Mouse (Mus musculus) ES-E14 (cell line): Measurements from ENCODE around the gene Psen1.

ENCODE experiments used
- CHD2 ChIP-seq: IDR thresholded peaks from 2 replicates; pipeline ENCODE4 v1.6.1; 2014; ENCODE audit warnings: mild to moderate bottlenecking, low read depth, low read length, inconsistent platforms
- HCFC1 ChIP-seq: IDR thresholded peaks from 2 replicates; pipeline ENCODE4 v1.6.1; 2012; ENCODE audit warnings: low read length, inconsistent platforms, borderline replicate concordance; ENCODE audit not compliant: insufficient read depth
- MAFK ChIP-seq: IDR thresholded peaks from 2 replicates; pipeline ENCODE4 v1.6.1; 2014; ENCODE audit warnings: mild to moderate bottlenecking, low read depth, low read length, inconsistent platforms; ENCODE audit not compliant: insufficient read depth
- ZC3H11A ChIP-seq: IDR thresholded peaks from 2 replicates; pipeline ENCODE4 v1.6.1; 2012; ENCODE audit warnings: low read depth, mild to moderate bottlenecking, inconsistent platforms, low read length, borderline replicate concordance
- ZNF384 ChIP-seq: IDR thresholded peaks from 2 replicates; pipeline ENCODE4 v1.6.1; 2012; ENCODE audit warnings: low read depth, low read length, inconsistent platforms

DNA sequence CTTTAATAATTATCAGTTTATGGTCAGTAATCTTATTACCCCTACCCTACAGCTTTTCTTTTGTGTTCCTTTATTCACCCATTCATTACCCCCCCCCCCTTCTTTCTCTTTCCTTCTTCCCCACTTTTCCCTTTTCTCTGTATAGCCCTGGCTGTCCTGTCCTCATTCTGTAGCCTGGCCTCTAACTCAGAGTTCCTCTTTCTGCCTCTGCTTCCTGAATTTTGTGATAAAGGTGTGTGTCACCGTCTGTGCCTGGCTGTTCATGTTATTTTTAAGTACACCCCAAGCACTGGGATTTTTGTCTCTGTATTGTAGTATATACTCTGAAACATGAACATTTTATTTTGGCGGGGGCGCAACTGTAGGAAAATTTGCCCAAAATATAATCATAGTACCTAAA, 37.6 kb upstream of the Psen1 start:
- TF ChIP-seq HCFC1 (no peak), ZC3H11A (no peak), CHD2 (no peak), ZNF384 (no peak), MAFK (no peak)
